Mouse (Mus musculus) liver, adult (tissue): ENCODE data around the gene Plekhd1.

Experiments
- GATA4 ChIP-seq: IDR thresholded peaks from 2 replicates; pipeline ENCODE4 v1.6.1; 2014; ENCODE audit warnings: mild to moderate bottlenecking, low read length; ENCODE audit not compliant: insufficient replicate concordance

Gene Plekhd1

GRCm38 (mm10) chr12:80729758-80730530 is 37.6 kb downstream of the Plekhd1 start:
- no peak for TF ChIP-seq GATA4

- TF ChIP-seq GATA4, result no peak
Observed at GRCm38 (mm10) chr12:80730567-80730966, 38.2 kb downstream of the Plekhd1 start.

- no peak for TF ChIP-seq GATA4
Observed at GRCm38 (mm10) chr12:80734526-80735470, 42.4 kb downstream of the Plekhd1 start.

- TF ChIP-seq GATA4, result no peak
Observed at GRCm38 (mm10) chr12:80736464-80737282, 44.3 kb downstream of the Plekhd1 start.

- TF ChIP-seq GATA4, result no peak
Observed at GRCm38 (mm10) chr12:80737283-80737600, 44.9 kb downstream of the Plekhd1 start.

GRCm38 (mm10) chr12:80739482-80739881 is 47.1 kb downstream of the Plekhd1 start:
- TF ChIP-seq GATA4, result no peak

GRCm38 (mm10) chr12:80744614-80745013 is 52.2 kb downstream of the Plekhd1 start:
- TF ChIP-seq GATA4, result no peak

GRCm38 (mm10) chr12:80746031-80746813 is 53.8 kb downstream of the Plekhd1 start:
- TF ChIP-seq GATA4, result no peak

GRCm38 (mm10) chr12:80751556-80751955 is 59.2 kb downstream of the Plekhd1 start:
- TF ChIP-seq GATA4, result no peak

GRCm38 (mm10) chr12:80757751-80758558 is 65.6 kb downstream of the Plekhd1 start:
- TF ChIP-seq GATA4, result no peak

- TF ChIP-seq GATA4, result no peak
Observed at GRCm38 (mm10) chr12:80758559-80759386, 66.4 kb downstream of the Plekhd1 start.

GRCm38 (mm10) chr12:80759387-80759712 is 67.0 kb downstream of the Plekhd1 start:
- TF ChIP-seq GATA4, result no peak
